Mouse (Mus musculus): ENCODE data around the gene Uaca. TPM values are rescaled to one million over a fixed set of nuclear protein-coding genes. Genes with fewer than 3 reads are reported as not detected.

Gene Uaca
- polyA plus RNA-seq, 1 experiment from 2014 or later: 26.0 TPM

- peaks cover 8% of the 10 kb centered on the region for H3K4me1 ChIP-seq (replicated peaks)
- peaks cover 37% of the 10 kb centered on the region for H3K36me3 ChIP-seq
- ATAC-seq (replicated peaks; ENCODE audit: insufficient number of reproducible peaks, insufficient read depth, low FRiP score, low read depth): no peak
- H3K4me3 ChIP-seq: no peak overlapping the region
- H3K4me2 ChIP-seq: no peak overlapping the region
- WGBS: 94% methylated on average over 5 of the region's 5 CpGs
- H3K27ac ChIP-seq: no peak overlapping the region
- no peak overlapping the region for H3K9ac ChIP-seq
- H3K9me3 ChIP-seq (replicated peaks): no peaks in the 10 kb centered on the region
- H3K27me3 ChIP-seq: no peaks in the 10 kb centered on the region
These were observed 66.7 kb downstream of the Uaca start for GRCm38 (mm10) chr9:60861030-60861429.

DNA sequence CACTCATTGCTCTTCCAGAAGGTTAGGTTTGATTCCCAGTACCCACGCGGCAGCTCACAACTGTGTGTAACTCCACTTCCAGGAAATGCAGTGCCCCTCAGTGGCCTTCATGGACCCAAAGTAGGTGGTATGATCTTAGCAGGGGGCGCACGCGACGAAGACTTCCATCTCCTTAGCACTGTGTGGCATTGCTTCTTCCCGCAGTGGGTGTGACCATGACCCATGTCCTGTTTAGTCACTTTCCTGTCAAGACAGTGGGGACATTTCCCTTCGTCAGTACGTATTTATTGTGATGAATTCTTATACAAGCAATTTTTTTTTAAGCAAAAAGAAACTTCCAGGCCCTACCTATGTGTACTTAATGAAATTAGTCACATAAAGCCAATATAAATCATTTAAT, 70.3 kb downstream of the Uaca start:
- Histone ChIP-seq H3K4me2 (no peak overlapping the region), H3K9ac (no peak overlapping the region), H3K27ac (no peak overlapping the region), H3K9me3 (replicated peaks) (no peaks in the 10 kb centered on the region), H3K36me3 (peaks cover 31% of the 10 kb centered on the region), H3K27me3 (no peaks in the 10 kb centered on the region), H3K4me3 (no peak overlapping the region), H3K4me1 (replicated peaks) (no peaks in the 10 kb centered on the region)
- WGBS: 78% methylated on average over 9 of the region's 9 CpGs
- ATAC-seq (replicated peaks; ENCODE audit: insufficient number of reproducible peaks, insufficient read depth, low FRiP score, low read depth): no peak

GRCm38 (mm10) chr9:60865866-60866265, 71.5 kb downstream of the Uaca start:
- 0 out of 2 replicates have a peak overlapping the region, but pooled peaks have one; percentile 14 for H3K4me2 ChIP-seq
- H3K27me3 ChIP-seq: no peaks in the 10 kb centered on the region
- no peaks in the 10 kb centered on the region for H3K4me1 ChIP-seq (replicated peaks)
- peak; percentile 69 for ATAC-seq (replicated peaks; ENCODE audit: insufficient number of reproducible peaks, insufficient read depth, low FRiP score, low read depth)
- 52% methylated on average over 4 of the region's 4 CpGs for WGBS
- no peak overlapping the region for H3K4me3 ChIP-seq
- no peak overlapping the region for H3K9ac ChIP-seq
- H3K27ac ChIP-seq: peak overlapping the region; percentile 60
- H3K9me3 ChIP-seq (replicated peaks): no peaks in the 10 kb centered on the region
- H3K36me3 ChIP-seq: peaks cover 35% of the 10 kb centered on the region

GRCm38 (mm10) chr9:60870451-60870850, 76.1 kb downstream of the Uaca start:
- H3K4me3 ChIP-seq: no peak overlapping the region
- no peaks in the 10 kb centered on the region for H3K27me3 ChIP-seq
- no peaks in the 10 kb centered on the region for H3K9me3 ChIP-seq (replicated peaks)
- no peak overlapping the region for H3K4me2 ChIP-seq
- WGBS: 86% methylated on average over 18 of the region's 18 CpGs
- H3K36me3 ChIP-seq: peaks cover 42% of the 10 kb centered on the region
- no peaks in the 10 kb centered on the region for H3K4me1 ChIP-seq (replicated peaks)
- no peak for ATAC-seq (replicated peaks; ENCODE audit: insufficient number of reproducible peaks, insufficient read depth, low FRiP score, low read depth)
- H3K9ac ChIP-seq: no peak overlapping the region
- H3K27ac ChIP-seq: no peak overlapping the region

DNA sequence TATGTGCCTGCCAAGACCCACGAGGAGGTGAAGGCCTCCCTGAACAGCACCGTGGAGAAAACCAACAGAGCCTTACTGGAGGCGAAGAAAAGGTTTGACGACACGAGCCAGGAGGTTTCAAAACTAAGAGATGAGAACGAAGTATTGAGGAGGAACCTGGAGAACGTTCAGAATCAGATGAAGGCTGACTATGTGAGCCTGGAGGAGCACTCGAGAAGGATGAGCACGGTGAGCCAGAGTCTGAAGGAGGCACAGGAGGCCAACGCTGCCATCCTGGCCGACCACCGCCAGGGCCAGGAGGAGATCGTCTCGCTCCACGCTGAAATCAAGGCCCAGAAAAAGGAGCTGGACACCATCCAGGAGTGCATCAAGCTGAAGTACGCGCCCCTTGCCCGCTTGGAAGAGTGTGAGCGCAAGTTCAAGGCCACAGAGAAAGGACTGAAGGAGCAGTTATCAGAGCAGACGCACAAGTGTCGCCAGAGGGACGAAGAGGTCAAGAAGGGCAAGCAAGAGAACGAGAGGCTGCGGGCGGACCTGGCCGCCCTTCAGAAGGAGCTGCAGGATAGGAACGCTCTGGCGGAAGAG, 76.7 kb downstream of the Uaca start:
- no peaks in the 10 kb centered on the region for H3K27me3 ChIP-seq
- no peak overlapping the region for H3K4me3 ChIP-seq
- peaks cover 42% of the 10 kb centered on the region for H3K36me3 ChIP-seq
- H3K27ac ChIP-seq: no peak overlapping the region
- no peaks in the 10 kb centered on the region for H3K4me1 ChIP-seq (replicated peaks)
- ATAC-seq (replicated peaks; ENCODE audit: insufficient number of reproducible peaks, insufficient read depth, low FRiP score, low read depth): no peak
- no peaks in the 10 kb centered on the region for H3K9me3 ChIP-seq (replicated peaks)
- 81% methylated on average over 28 of the region's 28 CpGs for WGBS
- H3K9ac ChIP-seq: no peak overlapping the region
- no peak overlapping the region for H3K4me2 ChIP-seq

- WGBS: 79% methylated on average over 13 of the region's 13 CpGs
- ATAC-seq (replicated peaks; ENCODE audit: insufficient number of reproducible peaks, insufficient read depth, low FRiP score, low read depth): no peak
These were observed 79.1 kb downstream of the Uaca start for GRCm38 (mm10) chr9:60873257-60874054.

GRCm38 (mm10) chr9:60874055-60874392, 79.7 kb downstream of the Uaca start:
- H3K9me3 ChIP-seq (replicated peaks): no peaks in the 10 kb centered on the region
- no peak overlapping the region for H3K9ac ChIP-seq
- H3K27ac ChIP-seq: no peak overlapping the region
- H3K36me3 ChIP-seq: peaks cover 52% of the 10 kb centered on the region
- H3K4me3 ChIP-seq: no peak overlapping the region
- ATAC-seq (replicated peaks; ENCODE audit: insufficient number of reproducible peaks, insufficient read depth, low FRiP score, low read depth): no peak
- H3K4me2 ChIP-seq: no peak overlapping the region
- H3K4me1 ChIP-seq (replicated peaks): no peaks in the 10 kb centered on the region
- 81% methylated on average over 8 of the region's 8 CpGs for WGBS
- no peaks in the 10 kb centered on the region for H3K27me3 ChIP-seq

More at GRCm38 (mm10) chr9:60873257-60874054, 79.1 kb downstream of the Uaca start:
- Histone ChIP-seq H3K36me3 (peaks cover 52% of the 10 kb centered on the region), H3K4me2 (no peak overlapping the region), H3K27me3 (no peaks in the 10 kb centered on the region), H3K9me3 (replicated peaks) (no peaks in the 10 kb centered on the region), H3K4me1 (replicated peaks) (no peaks in the 10 kb centered on the region), H3K9ac (no peak overlapping the region), H3K4me3 (no peak overlapping the region), H3K27ac (no peak overlapping the region)

GRCm38 (mm10) chr9:60876085-60876484, 81.7 kb downstream of the Uaca start:
- Histone ChIP-seq H3K4me2 (no peak overlapping the region), H3K27ac (no peak overlapping the region), H3K27me3 (no peaks in the 10 kb centered on the region), H3K4me1 (replicated peaks) (no peaks in the 10 kb centered on the region), H3K36me3 (peaks cover 39% of the 10 kb centered on the region), H3K9me3 (replicated peaks) (no peaks in the 10 kb centered on the region), H3K9ac (no peak overlapping the region), H3K4me3 (no peak overlapping the region)
- WGBS: 89% methylated on average over 9 of the region's 9 CpGs
- no peak for ATAC-seq (replicated peaks; ENCODE audit: insufficient number of reproducible peaks, insufficient read depth, low FRiP score, low read depth)

- Histone ChIP-seq H3K9me3 (replicated peaks) (no peaks in the 10 kb centered on the region), H3K4me1 (replicated peaks) (no peaks in the 10 kb centered on the region), H3K4me2 (no peak overlapping the region), H3K36me3 (peaks cover 38% of the 10 kb centered on the region), H3K27ac (no peak overlapping the region), H3K4me3 (no peak overlapping the region), H3K9ac (no peak overlapping the region), H3K27me3 (no peaks in the 10 kb centered on the region)
- no peak for ATAC-seq (replicated peaks; ENCODE audit: insufficient number of reproducible peaks, insufficient read depth, low FRiP score, low read depth)
- 83% methylated on average over 8 of the region's 8 CpGs for WGBS
These were observed 82.2 kb downstream of the Uaca start for GRCm38 (mm10) chr9:60876531-60876930.

DNA sequence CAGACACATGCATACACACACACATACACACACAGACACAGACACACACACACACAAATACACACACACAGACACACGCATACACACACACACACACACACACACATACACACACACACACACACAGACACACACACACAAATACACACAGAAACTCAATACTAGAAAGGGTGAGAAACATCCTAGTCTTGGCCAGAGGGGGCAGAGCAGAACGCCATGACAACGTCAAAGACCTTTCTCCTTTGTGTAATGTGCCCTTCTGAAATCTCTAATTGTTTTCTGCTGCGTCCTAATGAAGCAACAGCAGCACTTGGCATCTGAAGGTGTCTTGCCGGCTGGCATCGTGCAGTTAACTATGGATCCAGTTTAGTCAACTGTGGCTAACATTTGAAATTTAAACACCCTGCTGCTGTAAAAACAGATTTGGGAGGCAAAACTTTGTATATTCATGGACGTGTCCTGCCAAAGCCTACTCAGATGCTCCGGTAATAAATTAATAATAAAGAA, 83.8 kb downstream of the Uaca start:
- no peak overlapping the region for H3K9ac ChIP-seq
- no peak overlapping the region for H3K4me3 ChIP-seq
- H3K4me2 ChIP-seq: no peak overlapping the region
- no peaks in the 10 kb centered on the region for H3K9me3 ChIP-seq (replicated peaks)
- no peak overlapping the region for H3K27ac ChIP-seq
- ATAC-seq (replicated peaks; ENCODE audit: insufficient number of reproducible peaks, insufficient read depth, low FRiP score, low read depth): no peak
- 88% methylated on average over 8 of the region's 8 CpGs for WGBS
- no peaks in the 10 kb centered on the region for H3K4me1 ChIP-seq (replicated peaks)
- H3K36me3 ChIP-seq: peaks cover 48% of the 10 kb centered on the region
- H3K27me3 ChIP-seq: no peaks in the 10 kb centered on the region

DNA sequence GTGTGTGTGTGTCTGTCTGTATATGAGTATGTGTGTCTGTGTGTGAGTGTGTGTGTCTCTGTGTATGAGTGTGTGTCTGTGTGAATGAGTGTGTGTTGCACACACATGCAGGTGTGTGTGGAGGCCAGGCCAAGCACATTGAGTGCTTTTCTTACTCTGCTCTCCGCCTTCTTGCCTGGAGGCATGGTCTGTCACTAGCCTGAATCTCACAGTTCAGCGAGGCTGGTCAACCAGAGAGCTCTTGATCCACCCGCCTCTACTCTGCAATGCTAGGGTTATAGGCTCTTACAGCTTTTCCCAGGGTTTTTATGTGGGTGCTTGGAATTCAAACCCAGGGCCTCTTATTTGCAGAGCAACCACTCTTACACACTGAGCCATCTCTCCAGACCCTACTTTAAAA, 84.3 kb downstream of the Uaca start:
- Histone ChIP-seq H3K4me2 (no peak overlapping the region), H3K9me3 (replicated peaks) (no peaks in the 10 kb centered on the region), H3K4me1 (replicated peaks) (no peaks in the 10 kb centered on the region), H3K36me3 (peaks cover 48% of the 10 kb centered on the region), H3K4me3 (no peak overlapping the region), H3K9ac (no peak overlapping the region), H3K27ac (no peak overlapping the region), H3K27me3 (no peaks in the 10 kb centered on the region)
- 79% methylated on average over 3 of the region's 3 CpGs for WGBS
- no peak for ATAC-seq (replicated peaks; ENCODE audit: insufficient number of reproducible peaks, insufficient read depth, low FRiP score, low read depth)

- no peaks in the 10 kb centered on the region for H3K4me1 ChIP-seq (replicated peaks)
- 77% methylated on average over 6 of the region's 6 CpGs for WGBS
- H3K9ac ChIP-seq: no peak overlapping the region
- no peak overlapping the region for H3K4me2 ChIP-seq
- H3K4me3 ChIP-seq: no peak overlapping the region
- no peaks in the 10 kb centered on the region for H3K9me3 ChIP-seq (replicated peaks)
- ATAC-seq (replicated peaks; ENCODE audit: insufficient number of reproducible peaks, insufficient read depth, low FRiP score, low read depth): no peak
- peaks cover 16% of the 10 kb centered on the region for H3K36me3 ChIP-seq
- H3K27ac ChIP-seq: no peak overlapping the region
- no peaks in the 10 kb centered on the region for H3K27me3 ChIP-seq
These were observed 90.8 kb downstream of the Uaca start for GRCm38 (mm10) chr9:60885148-60885547.
